Mouse (Mus musculus) liver, embryonic 14.5 days (tissue): ENCODE results near the gene Fbxo48. TPM values are rescaled to one million over a fixed set of nuclear protein-coding genes. Genes with fewer than 3 reads are reported as not detected.

Experiments used
- ATAC-seq: fragments of 200-750 bp; cut with Nextera tagmentation; 2 replicates; pipeline ENCODE4 v1.8.0; 2017; ENCODE audit warnings: moderate number of reproducible peaks, mild to moderate bottlenecking, moderate library complexity; ENCODE audit not compliant: insufficient read depth
- DNase-seq, 3 experiments: peaks; one replicate each; pipeline ENCODE4 v3.0.0-alpha.2; 2012 to 2013; ENCODE audit warnings: low read depth in 3 of 3, low spot score in 3 of 3
- H3K27ac ChIP-seq: fragments of 300-500 bp; sonication (generic); 2 replicates; pipeline ENCODE4 v1.5.1; 2014; ENCODE audit warnings: moderate library complexity, mild to moderate bottlenecking, control low read depth, inconsistent platforms
- H3K27me3 ChIP-seq: fragments of 300-500 bp; sonication (generic); 2 replicates; pipeline ENCODE4 v1.6.1; 2014; ENCODE audit warnings: mild to moderate bottlenecking, low read length, moderate library complexity; ENCODE audit not compliant: control insufficient read depth, insufficient read depth
- H3K36me3 ChIP-seq: fragments of 300-500 bp; sonication (generic); replicated peaks from 2 replicates; pipeline ENCODE4 v1.6.1; 2014; ENCODE audit warnings: low read depth; ENCODE audit not compliant: control insufficient read depth, insufficient read depth
- H3K4me1 ChIP-seq, 2 experiments: fragments of 200-500 bp in 1 of 2; fragments of 300-500 bp in 1 of 2; sonication (generic) in 1 of 2; replicated peaks; 2 replicates each; pipeline ENCODE4 v1.6.1; 2012 to 2014; ENCODE audit warnings: antibody characterized with exemption in 1 of 2, inconsistent platforms in 1 of 2, low read length in 1 of 2; ENCODE audit not compliant: control insufficient read depth in 2 of 2, insufficient read depth in 2 of 2
- H3K4me2 ChIP-seq: fragments of 300-500 bp; sonication (generic); 2 replicates; pipeline ENCODE4 v1.6.1; 2014; ENCODE audit warnings: low read depth, mild to moderate bottlenecking, control low read depth, moderate library complexity
- H3K4me3 ChIP-seq, 2 experiments: fragments of 200-500 bp in 1 of 2; fragments of 300-500 bp in 1 of 2; sonication (generic) in 1 of 2; 2 replicates each; pipeline ENCODE4 v1.5.1; 2012 to 2014; ENCODE audit warnings: low read depth in 2 of 2, low read length in 2 of 2, mild to moderate bottlenecking in 2 of 2, control low read depth in 1 of 2, inconsistent platforms in 1 of 2, moderate library complexity in 1 of 2; ENCODE audit not compliant: insufficient read depth in 1 of 2
- H3K9ac ChIP-seq: fragments of 300-500 bp; sonication (generic); replicated peaks from 2 replicates; pipeline ENCODE4 v1.6.1; 2014; ENCODE audit warnings: mild to moderate bottlenecking, control low read depth, moderate library complexity
- H3K9me3 ChIP-seq: fragments of 300-500 bp; sonication (generic); 2 replicates; pipeline ENCODE4 v1.6.1; 2016; ENCODE audit warnings: low read length, mixed read lengths; ENCODE audit not compliant: control insufficient read depth
- CTCF ChIP-seq: IDR thresholded peaks from 2 replicates; pipeline ENCODE4 v1.5.1; 2016; ENCODE audit warnings: antibody characterized with exemption, low read depth, control low read depth
- EP300 ChIP-seq: IDR thresholded peaks from 2 replicates; pipeline ENCODE4 v1.6.1; 2016; ENCODE audit warnings: antibody characterized with exemption, low read depth
- WGBS: fragments of 180-500 bp; shearing (Covaris S2); extraction: QIAGEN DNeasy Blood & Tissue Kit; methylation state at CpG from one replicate; pipeline ENCODE4 v1.1.7; 2014; ENCODE audit not compliant: insufficient replicate concordance; 5-methylcytosine and 5-hydroxymethylcytosine counted together
- polyA plus RNA-seq, 2 experiments: library from polyadenylated mRNA; depleted of rRNA in 1 of 2; stranded (reverse) in 1 of 2; unstranded in 1 of 2; fragments of >200 nt; fragmentation: Nextera tagmentation in 1 of 2; extraction: Ambion mirVana in 1 of 2; gene quantifications; 2 replicates each; pipeline versions ENCODE4 v1.2.1 to v1.2.3; 2012 to 2014

Fbxo48 gene
- polyA plus RNA-seq (2012; rRNA removed) (1.8 and 3.5 TPM in 2 replicates), polyA plus RNA-seq (2014; fragmentation: Nextera tagmentation; extraction: Ambion mirVana) (1.8 and 1.9 TPM in 2 replicates)

DNA sequence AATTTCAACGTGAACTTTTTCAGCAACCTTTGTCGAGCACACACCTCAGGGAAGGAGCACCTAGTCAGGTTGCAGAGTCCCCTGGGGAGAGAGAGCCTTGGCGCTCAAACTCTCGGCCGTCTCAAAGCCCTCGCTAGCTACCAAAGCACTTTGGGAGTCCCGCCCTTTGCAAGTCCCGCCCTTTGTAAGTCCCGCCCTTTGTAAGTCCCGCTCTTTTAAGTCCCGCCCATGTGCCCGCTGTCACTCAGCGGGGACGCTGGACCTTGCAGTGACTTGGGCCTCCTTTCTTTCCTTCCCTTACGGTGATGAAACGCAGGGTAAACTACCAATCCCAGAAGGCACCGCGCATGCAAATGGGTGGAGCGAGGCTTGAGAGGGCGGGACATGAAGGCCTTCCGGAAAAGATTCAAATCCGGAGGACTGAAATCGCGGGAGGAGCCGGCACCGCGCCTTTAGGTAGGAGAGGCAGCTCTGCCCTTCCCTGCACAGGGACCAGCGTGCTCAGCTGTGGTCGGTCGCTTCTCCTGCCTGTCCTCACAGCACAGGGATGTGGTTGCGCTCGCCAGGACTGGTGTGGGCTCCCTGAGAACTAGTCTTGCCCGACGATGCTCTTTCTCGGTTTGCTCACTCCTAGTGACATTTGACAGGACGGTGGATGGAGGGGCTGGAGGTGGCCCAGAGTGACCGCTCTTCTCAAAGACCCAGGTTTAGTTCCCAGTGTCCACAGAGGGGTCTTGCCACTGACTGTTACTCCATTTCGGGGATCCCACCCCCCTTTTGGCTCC is at the start of gene Fbxo48:
TSS of gene Fbxo48 (plus strand) at position 400 of the 785 bp plus-strand sequence.
- no peak for TF ChIP-seq EP300
- TF ChIP-seq CTCF, result no peak
- Histone ChIP-seq H3K27me3 (no peaks in the 10 kb centered on the region), H3K9ac (peak within 1 kb of the TSS; percentile 97), H3K4me3 (peak within 1 kb of the TSS; percentile 85 to 93), H3K36me3 (no peaks in the 10 kb centered on the region; the same call in 1 of the 2 replicates), H3K4me1 (peaks cover 3 to 11% of the 10 kb centered on the region in 2 experiments), H3K9me3 (no peaks in the 10 kb centered on the region), H3K4me2 (peak within 1 kb of the TSS; percentile 81), H3K27ac (peak within 1 kb of the TSS; percentile 74)
- WGBS, result under 1% methylated on average over 38 of the region's 38 CpGs
- DNase-seq, result peak; percentile 99 to 100 (median 99)
- ATAC-seq, result peak; percentile 99

DNA sequence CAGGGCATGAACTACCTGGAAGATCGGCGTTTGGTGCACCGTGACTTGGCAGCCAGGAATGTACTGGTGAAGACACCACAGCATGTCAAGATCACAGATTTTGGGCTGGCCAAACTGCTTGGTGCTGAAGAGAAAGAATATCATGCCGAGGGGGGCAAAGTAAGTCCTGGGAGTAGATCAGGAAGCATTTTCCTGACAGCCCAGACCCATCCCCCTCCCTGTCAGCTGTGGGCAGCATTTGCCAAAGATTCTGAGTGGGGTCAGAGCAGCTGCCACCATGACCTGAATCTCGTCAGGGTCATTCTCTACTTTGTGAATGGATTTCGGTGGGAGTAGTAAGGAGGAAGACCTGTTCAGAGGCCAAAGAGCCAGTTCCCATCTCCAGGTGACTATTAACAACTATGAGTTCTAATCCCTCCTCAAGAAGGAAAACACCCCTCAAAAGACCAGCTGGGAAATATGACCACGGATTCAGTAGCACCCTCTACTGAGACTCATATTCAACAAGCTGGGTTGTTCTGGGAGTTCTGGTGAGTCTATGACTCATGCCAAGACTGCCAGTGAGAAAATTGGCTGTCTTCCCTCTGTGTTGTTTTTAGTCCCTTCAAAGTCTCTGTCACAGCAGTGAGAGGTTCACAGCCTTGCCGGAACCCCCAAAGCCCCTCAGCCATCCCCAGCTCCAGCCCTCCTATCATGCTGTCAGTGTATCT is 46.7 kb upstream of the Fbxo48 start:
- H3K27me3 ChIP-seq, result no peaks in the 10 kb centered on the region
- TF ChIP-seq CTCF, result no peak
- no peak for TF ChIP-seq EP300
- H3K36me3 ChIP-seq, result no peaks in the 10 kb centered on the region
- WGBS, result 53% methylated on average over 8 of the region's 8 CpGs
- no peaks in the 10 kb centered on the region for H3K9me3 ChIP-seq
- H3K4me3 ChIP-seq, result no peak overlapping the region
- peaks cover 0 to 3% of the 10 kb centered on the region in 2 experiments; a peak in 1 of 4 replicates for H3K4me1 ChIP-seq
- no peak overlapping the region for H3K27ac ChIP-seq
- H3K9ac ChIP-seq, result no peak overlapping the region
- DNase-seq (no peak), ATAC-seq (no peak)
- H3K4me2 ChIP-seq, result no peak overlapping the region

DNA sequence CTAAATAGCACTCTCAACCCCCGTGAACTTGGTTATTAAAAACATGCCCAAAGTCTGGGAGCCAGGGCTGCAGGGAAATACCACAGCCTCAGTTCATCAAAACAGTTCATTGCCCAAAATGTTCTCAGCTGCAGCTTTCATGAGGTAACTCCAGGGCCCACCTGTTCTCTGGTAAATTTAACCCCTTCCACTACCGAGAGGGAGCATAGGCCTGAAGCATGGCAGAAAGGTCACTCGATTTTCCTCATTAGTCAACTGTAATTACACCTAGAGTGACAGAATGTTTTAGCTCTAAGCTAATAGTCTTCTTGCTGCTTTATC is 46.2 kb upstream of the Fbxo48 start:
- TF ChIP-seq CTCF (no peak), EP300 (no peak)
- 39% methylated on average over 3 of the region's 3 CpGs for WGBS
- DNase-seq (no peak), ATAC-seq (no peak)
- no peaks in the 10 kb centered on the region for H3K27me3 ChIP-seq
- H3K36me3 ChIP-seq, result no peaks in the 10 kb centered on the region
- peaks cover 0 to 3% of the 10 kb centered on the region in 2 experiments; a peak in 1 of 4 replicates for H3K4me1 ChIP-seq
- no peaks in the 10 kb centered on the region for H3K9me3 ChIP-seq
- no peak overlapping the region for H3K27ac ChIP-seq
- H3K4me3 ChIP-seq, result no peak overlapping the region
- H3K4me2 ChIP-seq, result no peak overlapping the region
- no peak overlapping the region for H3K9ac ChIP-seq

DNA sequence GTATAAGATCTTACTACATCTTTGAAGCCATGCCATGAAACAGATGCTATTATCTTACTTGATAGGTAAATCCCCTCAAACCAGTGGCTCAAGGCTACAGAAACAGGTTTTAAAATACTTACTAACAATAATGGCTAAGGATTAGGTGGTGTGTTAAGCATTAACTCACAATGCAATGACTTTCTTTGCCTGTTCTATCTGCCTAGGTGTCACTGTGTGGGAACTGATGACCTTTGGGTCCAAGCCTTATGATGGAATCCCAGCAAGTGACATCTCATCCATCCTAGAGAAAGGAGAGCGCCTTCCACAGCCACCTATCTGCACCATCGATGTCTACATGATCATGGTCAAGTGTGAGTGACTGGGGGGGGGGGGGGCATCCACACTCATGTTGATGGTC is 44.6 kb upstream of the Fbxo48 start:
- Histone ChIP-seq H3K9ac (no peak overlapping the region), H3K4me1 (no peaks in the 10 kb centered on the region), H3K4me3 (no peak overlapping the region), H3K9me3 (no peaks in the 10 kb centered on the region), H3K27ac (no peak overlapping the region), H3K4me2 (no peak overlapping the region), H3K27me3 (no peaks in the 10 kb centered on the region), H3K36me3 (no peaks in the 10 kb centered on the region)
- WGBS, result 63% methylated on average over 2 of the region's 2 CpGs
- DNase-seq, result no peak
- no peak for ATAC-seq
- no peak for TF ChIP-seq CTCF
- no peak for TF ChIP-seq EP300

DNA sequence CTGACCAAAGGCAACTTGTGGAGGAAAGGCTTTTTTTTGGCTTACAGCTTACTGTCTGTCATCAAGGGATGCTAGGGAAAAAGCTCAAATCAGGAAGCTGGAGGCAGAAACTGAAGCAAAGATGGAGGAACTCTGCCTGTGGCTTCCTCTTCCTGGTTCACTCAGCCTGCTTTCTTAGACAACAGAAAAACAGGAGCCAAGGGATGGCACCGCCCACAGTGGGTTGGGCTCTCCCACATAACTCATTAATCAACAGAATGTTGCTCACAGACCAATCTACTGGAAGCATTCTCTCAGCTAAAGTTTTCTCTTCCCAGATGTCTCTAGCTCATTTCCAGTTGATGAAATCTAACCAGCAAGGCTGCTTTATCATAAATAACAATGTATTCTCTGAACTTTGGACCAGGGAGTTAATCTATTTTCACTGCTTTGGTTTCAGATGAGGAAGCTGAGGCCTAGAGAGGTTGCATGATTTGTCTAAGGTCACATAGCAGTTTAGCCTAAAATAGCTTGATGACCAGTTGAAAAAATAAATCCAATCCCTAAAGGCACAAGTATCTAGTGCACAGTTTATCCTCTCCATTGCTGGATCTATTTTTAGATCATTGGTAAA is 43.6 kb upstream of the Fbxo48 start:
- H3K36me3 ChIP-seq, result no peaks in the 10 kb centered on the region
- no peaks in the 10 kb centered on the region for H3K27me3 ChIP-seq
- H3K27ac ChIP-seq, result no peak overlapping the region
- H3K4me1 ChIP-seq, result no peaks in the 10 kb centered on the region
- no peak for ATAC-seq
- H3K4me3 ChIP-seq, result no peak overlapping the region
- no peak overlapping the region for H3K9ac ChIP-seq
- 55% methylated on average over 1 of the region's 1 CpGs for WGBS
- DNase-seq, result no peak
- TF ChIP-seq CTCF, result no peak
- no peak for TF ChIP-seq EP300
- H3K4me2 ChIP-seq, result no peak overlapping the region
- H3K9me3 ChIP-seq, result no peaks in the 10 kb centered on the region
